Mouse (Mus musculus): ENCODE results near the gene Ralgapb. TPM values are rescaled to one million over a fixed set of nuclear protein-coding genes. Genes with fewer than 3 reads are reported as not detected.

Gene Ralgapb
- 10 to 100 TPM; 67.6 to 92.0 TPM for total RNA-seq (2023)

DNA sequence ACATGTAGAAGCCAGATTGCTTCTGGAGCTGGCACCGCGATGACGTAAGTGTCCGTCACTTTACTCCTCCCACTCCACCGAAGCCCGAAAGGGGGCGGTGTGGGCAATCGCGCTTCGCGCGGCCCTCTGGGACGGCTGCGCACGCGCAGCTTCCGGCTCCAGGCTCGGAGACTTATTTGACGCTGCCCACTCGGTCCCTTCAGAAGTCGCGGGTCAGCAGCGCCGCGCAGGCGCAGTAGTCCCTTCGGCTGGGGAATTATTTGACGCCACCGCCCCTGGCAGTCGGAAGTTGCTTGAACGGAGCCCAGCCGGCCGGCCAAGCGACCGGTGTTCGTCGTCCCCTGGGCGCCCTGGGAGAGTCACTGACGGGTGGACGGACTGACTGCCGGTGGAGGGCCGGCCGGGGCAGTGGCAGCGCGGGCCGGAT, at the start of gene Ralgapb:
TSS of gene Ralgapb (plus strand) at position 254 of the 427 bp plus-strand sequence.

DNA sequence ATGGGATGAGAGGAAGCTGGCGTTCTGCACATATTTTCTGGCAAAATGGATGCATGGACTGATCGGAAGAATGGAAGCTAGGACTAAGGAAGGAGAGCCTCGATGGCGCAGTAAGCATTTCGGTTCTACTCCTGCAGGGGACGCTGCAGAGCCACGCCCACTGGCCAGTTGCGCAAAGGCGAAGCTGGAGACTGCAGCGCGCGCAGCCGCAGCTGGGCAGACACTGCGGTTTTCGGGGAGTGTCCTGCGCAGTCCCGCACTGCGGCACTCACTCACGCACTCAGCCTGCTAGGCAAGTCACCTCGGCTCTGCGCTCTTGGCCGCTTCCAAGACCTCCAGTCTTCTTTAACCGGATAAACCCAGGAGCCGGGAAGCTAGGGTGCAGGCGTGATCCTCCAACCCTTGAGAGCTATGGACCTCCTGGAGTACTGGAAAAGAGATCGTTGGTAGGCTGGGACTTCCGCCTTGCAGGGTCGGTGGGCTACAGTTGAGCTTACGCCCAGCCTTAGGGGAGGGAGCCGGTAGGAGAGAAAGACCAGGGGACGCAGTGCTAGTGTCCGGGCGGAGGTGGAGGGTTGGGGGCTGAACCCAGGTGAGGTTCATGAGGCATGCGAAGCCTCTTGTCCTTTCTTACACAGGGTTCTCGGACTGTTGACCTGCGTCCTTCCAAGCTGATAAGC, 34.1 kb upstream of the Ralgapb start, which contains the start of gene Snhg11:
TSS of gene Snhg11 (plus strand) at position 196 of the 680 bp plus-strand sequence.

DNA sequence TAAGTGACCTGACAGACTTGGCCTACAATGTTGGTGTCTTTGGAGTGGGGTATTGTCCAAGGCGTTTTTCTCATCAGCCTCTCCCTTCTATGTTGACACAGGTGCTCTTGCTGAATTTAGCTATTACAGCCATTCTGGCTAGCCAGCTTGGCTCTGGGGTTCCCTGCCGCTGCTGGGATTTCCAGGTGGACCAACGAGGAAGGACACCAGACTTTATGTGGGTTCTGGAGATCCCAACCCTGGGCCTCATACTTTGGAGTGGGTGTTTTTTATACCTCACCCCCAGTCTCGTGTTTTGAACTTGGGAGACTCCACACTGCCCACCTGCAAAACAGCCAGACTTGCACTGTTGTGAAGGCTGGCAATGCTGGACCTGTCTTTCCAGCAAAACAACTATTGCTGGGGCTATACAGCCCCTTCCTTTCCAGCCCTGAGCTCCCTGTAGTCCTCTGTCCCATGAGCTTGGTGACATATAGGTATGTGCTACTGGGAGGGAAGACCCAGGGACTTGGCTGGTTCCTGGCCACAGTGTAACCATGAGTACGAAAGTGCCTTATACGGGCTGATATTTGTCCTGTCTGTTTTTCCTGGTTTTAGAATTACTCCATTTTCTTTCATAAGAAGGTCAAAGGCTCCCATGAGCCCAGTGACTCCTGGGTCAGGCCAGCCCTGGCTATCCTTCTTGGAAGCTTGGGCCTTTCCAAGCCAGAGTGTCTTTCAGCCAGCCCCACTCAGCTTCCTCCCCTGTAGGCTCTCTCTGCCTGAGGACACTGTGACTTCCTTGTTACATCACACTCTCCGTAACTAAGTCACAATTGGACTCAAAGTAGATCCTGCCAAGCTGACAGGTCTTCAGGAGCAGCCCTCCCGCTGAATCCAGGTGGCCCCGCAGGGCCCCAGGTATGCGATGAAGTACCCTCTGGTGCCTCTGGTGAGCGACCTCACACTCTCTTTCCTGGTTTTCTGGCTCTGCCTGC, 92.5 kb downstream of the Ralgapb start, which contains the start of gene Adig:
TSS of gene Adig (plus strand) at position 777 of the 977 bp plus-strand sequence.

DNA sequence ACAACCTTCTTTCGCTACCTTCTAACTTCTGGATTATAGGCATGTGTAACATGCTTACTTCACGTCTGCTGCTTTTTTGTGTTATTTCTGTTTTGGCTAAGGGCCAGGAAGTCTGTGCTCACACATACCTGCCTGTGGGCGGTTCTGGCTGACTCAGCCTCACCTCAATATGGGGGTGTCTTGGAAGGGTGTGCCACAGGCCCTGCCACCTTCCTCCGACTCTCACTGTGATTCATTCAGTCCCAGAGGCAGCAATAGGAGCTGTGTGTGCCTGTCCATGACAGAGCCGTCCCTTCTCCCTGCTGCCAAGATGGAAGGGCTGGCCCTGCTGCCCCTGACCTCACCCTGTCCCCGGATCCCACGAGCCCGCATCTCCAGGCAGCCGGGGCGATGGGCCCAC, 102.9 kb downstream of the Ralgapb start, which contains the start of gene Arhgap40:
TSS of gene Arhgap40 (plus strand) at position 269 of the 400 bp plus-strand sequence.

Other genes with a start within 250 kb of the Ralgapb start
- gene D630003M21Rik, start 180.6 kb upstream of the Ralgapb start, total RNA-seq (2023) = not detected
- gene Bpi, start 151.8 kb upstream of the Ralgapb start, total RNA-seq (2023) = not detected
- gene Lbp, start 103.4 kb upstream of the Ralgapb start, total RNA-seq (2023) = not detected
- gene Snhg11, start 34.2 kb upstream of the Ralgapb start, total RNA-seq (2023) = not detected
- gene Adig, start 92.8 kb downstream of the Ralgapb start, total RNA-seq (2023) = 1 to 10 TPM in 1 of 2 experiments, not detected in 1; 2.3 TPM
- gene Arhgap40, start 102.9 kb downstream of the Ralgapb start, total RNA-seq (2023) = not detected
- under 1 TPM in 1 of 2 experiments, not detected in 1; 0.39 TPM for gene Slc32a1, start 200.9 kb downstream of the Ralgapb start, total RNA-seq (2023)
- 10 to 100 TPM; 51.1 to 55.8 TPM for gene Actr5, start 215.0 kb downstream of the Ralgapb start, total RNA-seq (2023)